Mouse (Mus musculus) forebrain, embryonic 12.5 days (tissue): ENCODE data around the gene E130309D02Rik. TPM values are rescaled to one million over a fixed set of nuclear protein-coding genes. Genes with fewer than 3 reads are reported as not detected.

Experiments used
- ATAC-seq: fragments of 200-750 bp; cut with Nextera tagmentation; 2 replicates; pipeline ENCODE4 v1.8.0; 2017; ENCODE audit warnings: moderate TSS enrichment; ENCODE audit not compliant: low FRiP score
- H3K27ac ChIP-seq: fragments of 300-500 bp; sonication (generic); 2 replicates; pipeline ENCODE4 v1.5.1; 2016; ENCODE audit warnings: mild to moderate bottlenecking
- H3K27me3 ChIP-seq: fragments of 300-500 bp; sonication (generic); 2 replicates; pipeline ENCODE4 v1.6.1; 2016; ENCODE audit warnings: mild to moderate bottlenecking
- H3K36me3 ChIP-seq: fragments of 300-500 bp; sonication (generic); replicated peaks from 2 replicates; pipeline ENCODE4 v1.6.1; 2016; ENCODE audit warnings: mild to moderate bottlenecking
- H3K4me1 ChIP-seq: fragments of 300-500 bp; sonication (generic); 2 replicates; pipeline ENCODE4 v1.6.1; 2016
- H3K4me2 ChIP-seq: fragments of 300-500 bp; sonication (generic); 2 replicates; pipeline ENCODE4 v1.6.1; 2016; ENCODE audit warnings: mild to moderate bottlenecking, moderate library complexity
- H3K4me3 ChIP-seq: fragments of 300-500 bp; sonication (generic); replicated peaks from 2 replicates; pipeline ENCODE4 v1.5.1; 2016; ENCODE audit warnings: mild to moderate bottlenecking
- H3K9ac ChIP-seq: fragments of 300-500 bp; sonication (generic); 2 replicates; pipeline ENCODE4 v1.6.1; 2016; ENCODE audit warnings: mild to moderate bottlenecking
- H3K9me3 ChIP-seq: fragments of 300-500 bp; sonication (generic); 2 replicates; pipeline ENCODE4 v1.6.1; 2016
- WGBS: fragments of 180-500 bp; shearing (Covaris S2); methylation state at CpG from one replicate; pipeline ENCODE4 v1.1.7; 2016; 5-methylcytosine and 5-hydroxymethylcytosine counted together
- polyA plus RNA-seq: library from polyadenylated mRNA; unstranded; fragments of >200 nt; fragmentation: Nextera tagmentation; extraction: Ambion mirVana; gene quantifications from 2 replicates; pipeline ENCODE4 v1.2.1, GENCODE M21; 2016

E130309D02Rik gene
- polyA plus RNA-seq, 1 experiment from 2014 or later, result 60.4 TPM

- Histone ChIP-seq H3K4me2 (no peak overlapping the region), H3K9ac (no peak overlapping the region), H3K27ac (no peak overlapping the region), H3K27me3 (peaks cover 82% of the 10 kb centered on the region), H3K36me3 (peaks cover 89% of the 10 kb centered on the region), H3K4me3 (no peak overlapping the region), H3K9me3 (no peaks in the 10 kb centered on the region), H3K4me1 (peaks cover 20% of the 10 kb centered on the region)
- ATAC-seq, result no peak
- 83% methylated on average over 5 of the region's 5 CpGs for WGBS
Measured at GRCm38 (mm10) chr5:143255802-143256201, 59.4 kb downstream of the E130309D02Rik start.

- H3K4me1 ChIP-seq, result peaks cover 20% of the 10 kb centered on the region
- no peak overlapping the region for H3K27ac ChIP-seq
- peaks cover 82% of the 10 kb centered on the region for H3K36me3 ChIP-seq
- 15% methylated on average over 24 of the region's 24 CpGs for WGBS
- H3K4me3 ChIP-seq, result peak overlapping the region; percentile 40
- no peaks in the 10 kb centered on the region for H3K9me3 ChIP-seq
- no peak overlapping the region for H3K9ac ChIP-seq
- no peak for ATAC-seq
- peaks cover 82% of the 10 kb centered on the region for H3K27me3 ChIP-seq
- no peak overlapping the region for H3K4me2 ChIP-seq
Measured at GRCm38 (mm10) chr5:143255131-143255519, 60.0 kb downstream of the E130309D02Rik start.

DNA sequence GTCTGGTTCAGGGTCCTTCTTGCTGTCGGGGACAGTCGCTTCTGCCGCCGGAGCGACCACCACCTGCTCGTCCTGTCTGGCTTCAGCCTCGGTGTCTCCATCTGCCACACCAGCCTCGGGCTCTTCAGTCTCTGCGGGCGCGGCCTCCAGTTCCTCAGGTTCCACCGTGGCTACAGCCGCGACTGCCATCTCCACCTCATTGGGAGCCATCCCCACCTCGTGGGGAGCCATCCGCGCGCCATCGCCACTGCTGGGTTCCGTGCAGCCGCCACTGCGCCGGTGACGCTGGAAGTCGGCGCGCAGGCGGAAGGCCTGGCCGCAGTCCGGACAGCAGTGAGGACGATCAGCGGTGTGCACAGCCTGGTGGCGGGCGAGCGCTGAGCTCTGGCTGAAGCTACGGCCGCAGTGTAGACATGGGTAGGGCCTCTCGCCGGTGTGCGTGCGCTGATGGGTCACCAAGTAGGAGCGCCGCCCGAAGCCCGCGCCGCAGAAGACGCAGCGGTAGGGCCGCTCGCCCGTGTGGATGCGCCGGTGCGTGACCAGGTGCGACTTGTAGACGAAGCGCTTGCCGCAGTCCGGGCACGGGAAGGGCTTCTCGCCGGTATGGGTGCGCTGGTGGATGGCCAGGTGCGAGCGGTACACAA, 60.6 kb downstream of the E130309D02Rik start:
- peak overlapping the region; percentile 61; the same call in 1 of the 2 replicates for H3K4me2 ChIP-seq
- peak overlapping the region; percentile 40 for H3K4me3 ChIP-seq
- H3K9me3 ChIP-seq, result no peaks in the 10 kb centered on the region
- H3K27ac ChIP-seq, result no peak overlapping the region
- 8% methylated on average over 66 of the region's 66 CpGs for WGBS
- no peak for ATAC-seq
- H3K36me3 ChIP-seq, result peaks cover 77% of the 10 kb centered on the region
- H3K4me1 ChIP-seq, result peaks cover 20% of the 10 kb centered on the region
- H3K9ac ChIP-seq, result no peak overlapping the region
- peaks cover 78% of the 10 kb centered on the region for H3K27me3 ChIP-seq

- Histone ChIP-seq H3K9ac (peak overlapping the region; percentile 44), H3K4me2 (peak overlapping the region; percentile 61), H3K9me3 (no peaks in the 10 kb centered on the region), H3K27me3 (peaks cover 78% of the 10 kb centered on the region), H3K4me1 (peaks cover 20% of the 10 kb centered on the region), H3K27ac (no peak overlapping the region), H3K4me3 (peak overlapping the region; percentile 40), H3K36me3 (peaks cover 76% of the 10 kb centered on the region)
- peak; percentile 51; the same call in 1 of the 2 replicates for ATAC-seq
- WGBS, result 3% methylated on average over 71 of the region's 81 CpGs
Measured at GRCm38 (mm10) chr5:143253881-143254486, 61.2 kb downstream of the E130309D02Rik start.

DNA sequence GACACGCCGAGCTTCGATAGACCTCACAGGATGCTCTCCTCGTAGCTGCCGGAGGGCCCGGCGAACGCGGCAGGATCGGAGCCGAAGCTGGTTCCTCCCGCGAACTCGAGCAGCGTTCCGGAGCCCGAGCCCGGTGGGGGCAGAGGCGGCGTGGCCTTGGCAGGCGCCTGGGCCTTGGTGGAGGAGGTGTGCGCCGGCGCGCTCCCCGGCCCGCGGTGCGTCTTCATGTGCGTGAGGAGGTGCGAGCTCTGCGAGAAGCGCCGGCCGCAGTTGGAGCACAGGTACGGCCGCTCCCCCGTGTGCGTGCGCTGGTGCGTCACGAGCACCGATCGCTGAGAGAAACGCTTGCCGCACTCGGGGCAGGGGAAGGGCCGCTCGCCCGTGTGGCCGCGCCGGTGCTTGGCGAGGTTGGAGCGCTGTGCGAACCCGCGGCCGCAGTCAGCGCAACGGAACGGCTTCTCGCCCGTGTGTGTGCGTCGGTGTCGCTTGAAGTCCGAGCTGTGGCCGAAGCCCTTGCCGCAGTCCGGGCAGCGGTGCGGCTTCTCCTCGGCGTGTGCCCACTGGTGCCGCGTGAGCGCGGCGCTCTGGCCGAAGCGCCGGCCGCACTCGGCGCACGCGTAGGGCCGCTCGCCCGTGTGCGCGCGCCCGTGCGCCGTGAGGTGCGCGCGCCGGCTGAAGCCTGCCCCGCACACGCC, 61.8 kb downstream of the E130309D02Rik start:
- no peak overlapping the region for H3K27ac ChIP-seq
- peak overlapping the region; percentile 44 for H3K9ac ChIP-seq
- H3K36me3 ChIP-seq, result peaks cover 76% of the 10 kb centered on the region
- WGBS, result 1% methylated on average over 103 of the region's 103 CpGs
- H3K4me3 ChIP-seq, result peak overlapping the region; percentile 40
- ATAC-seq, result peak; percentile 31
- H3K9me3 ChIP-seq, result no peaks in the 10 kb centered on the region
- peaks cover 20% of the 10 kb centered on the region for H3K4me1 ChIP-seq
- peak overlapping the region; percentile 61 for H3K4me2 ChIP-seq
- H3K27me3 ChIP-seq, result peaks cover 74% of the 10 kb centered on the region

GRCm38 (mm10) chr5:143252791-143253185, 62.4 kb downstream of the E130309D02Rik start:
- H3K27me3 ChIP-seq, result peaks cover 69% of the 10 kb centered on the region
- H3K27ac ChIP-seq, result no peak overlapping the region
- no peak for ATAC-seq
- H3K4me2 ChIP-seq, result no peak overlapping the region
- H3K36me3 ChIP-seq, result peaks cover 77% of the 10 kb centered on the region
- no peak overlapping the region for H3K9ac ChIP-seq
- peak overlapping the region; percentile 40; the same call in 1 of the 2 replicates for H3K4me3 ChIP-seq
- 19% methylated on average over 18 of the region's 18 CpGs for WGBS
- H3K4me1 ChIP-seq, result peaks cover 20% of the 10 kb centered on the region
- H3K9me3 ChIP-seq, result no peaks in the 10 kb centered on the region

GRCm38 (mm10) chr5:143252039-143252438, 63.1 kb downstream of the E130309D02Rik start:
- Histone ChIP-seq H3K4me2 (no peak overlapping the region), H3K27me3 (peaks cover 62% of the 10 kb centered on the region), H3K9me3 (no peaks in the 10 kb centered on the region), H3K4me1 (peaks cover 20% of the 10 kb centered on the region), H3K4me3 (no peak overlapping the region), H3K9ac (no peak overlapping the region), H3K27ac (no peak overlapping the region), H3K36me3 (peaks cover 78% of the 10 kb centered on the region)
- WGBS, result 42% methylated on average over 6 of the region's 6 CpGs
- no peak for ATAC-seq

Other genes with a start within 250 kb of the E130309D02Rik start
- 52.3 and 54.8 TPM in 2 replicates for gene Rnf216, start 202.4 kb downstream of the E130309D02Rik start, polyA plus RNA-seq
- gene Olfr718-ps1, start 167.8 kb downstream of the E130309D02Rik start, polyA plus RNA-seq, result 0.05 TPM in 1 of 2 replicates, not detected in the other
- 17.5 and 17.9 TPM in 2 replicates for gene Rbak, start 134.6 kb downstream of the E130309D02Rik start, polyA plus RNA-seq
- not detected in 2 replicates for gene Spdye4b, start 134.3 kb downstream of the E130309D02Rik start, polyA plus RNA-seq
- not detected in 2 replicates for gene Spdye4a, start 88.5 kb downstream of the E130309D02Rik start, polyA plus RNA-seq
- gene Zfp12, start 80.2 kb downstream of the E130309D02Rik start, polyA plus RNA-seq, result 28.5 and 29.1 TPM in 2 replicates
- gene Zfp316, start 45.3 kb downstream of the E130309D02Rik start, polyA plus RNA-seq, result 13.2 and 13.9 TPM in 2 replicates
- 0.09 TPM in 1 of 2 replicates, not detected in the other for gene Zfp853, start 21.7 kb downstream of the E130309D02Rik start, polyA plus RNA-seq
- 73.8 and 78.2 TPM in 2 replicates for gene Zdhhc4, start 13.9 kb upstream of the E130309D02Rik start, polyA plus RNA-seq
- gene Grid2ip, start 42.0 kb upstream of the E130309D02Rik start, polyA plus RNA-seq, result 0.38 and 0.41 TPM in 2 replicates
- 169 and 173 TPM in 2 replicates for gene Kdelr2, start 88.5 kb upstream of the E130309D02Rik start, polyA plus RNA-seq
- gene Daglb, start 149.2 kb upstream of the E130309D02Rik start, polyA plus RNA-seq, result 13.0 and 13.8 TPM in 2 replicates
- 377 and 395 TPM in 2 replicates for gene Rac1, start 212.7 kb upstream of the E130309D02Rik start, polyA plus RNA-seq